Mouse (Mus musculus) small intestine, adult 2 months (tissue): ENCODE data around the gene Rhof. TPM values are rescaled to one million over a fixed set of nuclear protein-coding genes. Genes with fewer than 3 reads are reported as not detected.
A peak's percentile ranks its signal among the peaks of the same experiment; 100 is the strongest.

Source experiments
- H3K27ac ChIP-seq: fragments of 200-500 bp; 2 replicates; pipeline ENCODE4 v1.5.1; 2012; ENCODE audit warnings: low read depth, low read length, control low read depth, inconsistent platforms; ENCODE audit not compliant: insufficient read depth
- H3K27me3 ChIP-seq: fragments of 200-500 bp; 2 replicates; pipeline ENCODE4 v1.6.1; 2012; ENCODE audit warnings: mild to moderate bottlenecking, moderate library complexity, low read length, inconsistent platforms; ENCODE audit not compliant: control insufficient read depth, insufficient read depth
- H3K36me3 ChIP-seq: fragments of 200-500 bp; 2 replicates; pipeline ENCODE4 v1.6.1; 2012; ENCODE audit warnings: mild to moderate bottlenecking, low read length, control low read depth, inconsistent platforms; ENCODE audit not compliant: control insufficient read depth, insufficient read depth
- H3K4me1 ChIP-seq: fragments of 200-500 bp; 2 replicates; pipeline ENCODE4 v1.6.1; 2012; ENCODE audit warnings: low read length, inconsistent platforms, mixed read lengths; ENCODE audit not compliant: control insufficient read depth, insufficient read depth, insufficient read length
- H3K4me3 ChIP-seq: fragments of 200-500 bp; 2 replicates; pipeline ENCODE4 v1.5.1; 2012; ENCODE audit warnings: low read depth, mild to moderate bottlenecking, control low read depth, inconsistent platforms, low read length, moderate library complexity
- CTCF ChIP-seq: fragments of 200-500 bp; IDR thresholded peaks from 2 replicates; pipeline ENCODE4 v1.5.1; 2012; ENCODE audit warnings: low read depth, mild to moderate bottlenecking, control low read depth, inconsistent platforms, low read length, moderate library complexity, mixed read lengths; ENCODE audit not compliant: insufficient replicate concordance, insufficient read length; ENCODE audit errors: extremely low read depth
- POLR2A ChIP-seq: fragments of 200-500 bp; IDR thresholded peaks from 2 replicates; pipeline ENCODE4 v1.6.1; 2012; ENCODE audit warnings: low read depth, mild to moderate bottlenecking, control low read depth, inconsistent platforms, low read length, moderate library complexity
- WGBS: fragments of 180-500 bp; shearing (Covaris S2); methylation state at CpG from one replicate; pipeline ENCODE4 v1.1.7; 2018; 5-methylcytosine and 5-hydroxymethylcytosine counted together
- polyA plus RNA-seq: library from polyadenylated mRNA; depleted of rRNA; stranded (reverse); fragments of >200 nt; gene quantifications from 2 replicates; pipeline ENCODE4 v1.2.3, GENCODE M21; 2012

Rhof gene
- polyA plus RNA-seq, 1 experiment = 91.6 TPM

DNA sequence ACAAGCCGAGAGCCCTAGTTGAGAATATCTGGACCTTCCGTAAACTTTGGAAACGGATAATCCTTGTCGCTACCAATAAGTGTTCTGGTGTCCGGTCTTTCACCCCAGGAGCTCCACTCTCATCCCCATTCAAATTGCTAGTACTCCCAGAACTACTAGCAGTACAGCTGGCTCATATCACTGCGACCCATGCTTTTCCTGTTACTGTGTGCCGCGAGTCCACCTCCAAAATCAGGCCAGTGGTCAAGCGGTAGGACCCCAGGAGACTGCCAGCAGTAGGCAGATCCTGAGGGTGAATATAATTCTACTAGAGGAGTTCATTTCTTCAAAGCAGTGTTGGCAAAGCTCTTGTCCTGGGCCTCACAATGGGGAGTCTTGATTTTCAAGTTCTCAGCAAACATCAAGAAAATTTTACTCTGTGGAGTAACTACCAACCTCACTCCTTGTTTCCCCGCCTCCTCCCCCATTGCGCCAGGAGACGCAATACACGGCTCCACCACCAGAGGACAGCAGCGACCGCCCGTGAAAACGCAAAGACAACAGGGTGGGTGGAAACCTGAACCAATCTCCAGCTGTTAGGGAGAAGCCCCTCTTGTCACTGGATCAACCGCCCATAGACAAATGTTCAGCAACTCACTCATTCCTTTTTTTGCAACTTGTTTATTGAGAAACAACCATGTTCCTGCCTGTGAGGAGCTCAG lies 741 bp upstream of the Rhof start:
- Histone ChIP-seq H3K4me3 (no peak overlapping the region), H3K27me3 (no peaks in the 10 kb centered on the region), H3K36me3 (peaks cover 9% of the 10 kb centered on the region), H3K4me1 (peaks cover 30% of the 10 kb centered on the region), H3K27ac (peak overlapping the region; percentile 26; the same call in 1 of the 2 replicates)
- TF ChIP-seq CTCF (peak; percentile 99), POLR2A (no peak)
- 25% methylated on average over 18 of the region's 18 CpGs for WGBS

DNA sequence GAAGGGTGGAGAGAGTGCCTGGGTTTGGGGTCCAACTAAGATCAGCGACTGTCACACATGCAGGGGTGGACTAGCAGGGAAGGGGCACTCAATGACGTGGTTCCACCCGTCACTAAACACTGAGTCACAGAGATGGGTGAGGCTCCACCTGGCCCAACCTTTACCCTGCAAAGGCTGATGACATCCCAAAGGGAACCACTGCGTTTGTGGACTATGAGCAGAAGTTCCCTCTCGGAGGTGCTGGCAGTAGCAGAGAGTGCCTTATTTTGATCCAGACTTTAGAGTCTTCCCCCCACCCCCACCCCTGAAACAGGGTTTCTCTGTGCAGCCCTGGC lies 1.7 kb downstream of the Rhof start:
- H3K36me3 ChIP-seq = peaks cover 9% of the 10 kb centered on the region
- H3K4me1 ChIP-seq = peaks cover 22% of the 10 kb centered on the region
- WGBS = 31% methylated on average over 5 of the region's 5 CpGs
- H3K27ac ChIP-seq = peak overlapping the region; percentile 81
- H3K27me3 ChIP-seq = no peaks in the 10 kb centered on the region
- TF ChIP-seq POLR2A (no peak; the same call in 1 of the 2 replicates), CTCF (no peak)
- H3K4me3 ChIP-seq = peak overlapping the region; percentile 70

DNA sequence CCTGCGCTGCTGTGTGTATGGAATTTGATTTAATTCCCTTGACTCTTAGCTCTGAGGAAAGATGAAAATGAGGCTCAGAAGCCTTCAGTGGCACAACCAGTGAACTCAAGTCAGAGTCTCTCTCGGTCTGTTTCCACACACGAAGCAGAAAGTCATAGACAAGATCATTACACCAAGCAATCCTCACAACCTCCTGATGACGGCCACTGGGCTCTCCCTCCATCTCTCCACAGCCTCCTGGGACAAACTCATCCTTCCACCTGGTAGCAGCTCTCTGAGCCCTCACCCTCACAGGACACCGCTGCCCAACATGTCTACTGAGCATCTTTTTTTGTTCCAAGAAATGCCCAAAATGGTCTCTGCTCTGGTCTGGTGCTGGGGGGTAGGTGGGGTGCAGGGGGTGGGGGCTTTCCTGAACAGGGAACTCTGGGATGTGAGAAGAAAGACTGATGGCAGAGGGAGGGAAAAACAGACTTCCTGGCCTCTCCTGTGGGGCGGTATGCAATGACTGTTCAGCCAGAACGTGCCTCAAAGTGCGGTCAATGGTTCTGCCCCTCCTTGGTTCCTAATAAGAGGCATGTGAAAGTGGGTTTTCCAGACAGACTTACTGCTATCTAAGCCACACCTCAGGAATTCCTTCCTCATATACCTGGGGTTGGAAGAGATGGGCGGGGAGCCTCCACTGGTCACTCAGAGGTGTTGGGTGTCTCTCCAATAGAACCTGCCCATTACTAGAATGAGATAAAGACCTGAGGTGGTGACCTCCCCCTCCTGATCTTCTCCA lies 2.3 kb downstream of the Rhof start:
- Histone ChIP-seq H3K4me1 (peaks cover 22% of the 10 kb centered on the region), H3K27ac (peak overlapping the region; percentile 57), H3K36me3 (peaks cover 9% of the 10 kb centered on the region), H3K4me3 (peak overlapping the region; percentile 16; the same call in 1 of the 2 replicates), H3K27me3 (no peaks in the 10 kb centered on the region)
- TF ChIP-seq POLR2A = no peak
- no peak for TF ChIP-seq CTCF
- 69% methylated on average over 9 of the region's 9 CpGs for WGBS

DNA sequence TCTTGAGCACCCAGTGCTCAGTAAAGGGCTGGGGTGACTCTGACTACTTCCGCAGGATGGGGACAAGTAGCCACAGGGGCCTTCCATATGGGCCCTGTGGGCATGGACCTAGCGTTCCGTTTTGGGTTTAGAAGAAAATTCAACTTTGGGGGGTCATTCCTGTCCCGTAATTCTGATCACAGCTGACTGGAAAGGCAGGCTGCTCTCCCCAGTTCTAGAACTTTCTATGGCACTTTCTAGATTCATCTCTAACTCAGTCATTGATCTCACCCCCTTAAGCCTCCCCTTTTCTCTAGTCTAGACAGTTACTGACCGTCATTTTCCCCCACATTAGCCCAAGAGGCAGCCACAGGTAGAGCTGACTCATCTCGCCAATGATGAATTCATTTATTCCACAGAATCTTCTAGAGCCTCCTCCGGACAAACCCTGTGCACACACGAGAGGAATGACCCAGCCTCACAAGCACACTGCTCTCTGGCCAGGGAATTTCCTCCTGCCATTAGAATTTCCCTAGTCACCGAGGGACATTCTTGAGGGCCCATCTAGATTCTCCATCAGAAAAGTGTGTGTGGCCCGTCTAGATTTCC lies 3.2 kb downstream of the Rhof start:
- Histone ChIP-seq H3K27ac (peak overlapping the region; percentile 57), H3K4me3 (no peak overlapping the region; the same call in 1 of the 2 replicates), H3K4me1 (peaks cover 16% of the 10 kb centered on the region; the same call in 1 of the 2 replicates), H3K36me3 (peaks cover 7% of the 10 kb centered on the region), H3K27me3 (no peaks in the 10 kb centered on the region)
- 80% methylated on average over 10 of the region's 10 CpGs for WGBS
- TF ChIP-seq CTCF (no peak), POLR2A (no peak)

DNA sequence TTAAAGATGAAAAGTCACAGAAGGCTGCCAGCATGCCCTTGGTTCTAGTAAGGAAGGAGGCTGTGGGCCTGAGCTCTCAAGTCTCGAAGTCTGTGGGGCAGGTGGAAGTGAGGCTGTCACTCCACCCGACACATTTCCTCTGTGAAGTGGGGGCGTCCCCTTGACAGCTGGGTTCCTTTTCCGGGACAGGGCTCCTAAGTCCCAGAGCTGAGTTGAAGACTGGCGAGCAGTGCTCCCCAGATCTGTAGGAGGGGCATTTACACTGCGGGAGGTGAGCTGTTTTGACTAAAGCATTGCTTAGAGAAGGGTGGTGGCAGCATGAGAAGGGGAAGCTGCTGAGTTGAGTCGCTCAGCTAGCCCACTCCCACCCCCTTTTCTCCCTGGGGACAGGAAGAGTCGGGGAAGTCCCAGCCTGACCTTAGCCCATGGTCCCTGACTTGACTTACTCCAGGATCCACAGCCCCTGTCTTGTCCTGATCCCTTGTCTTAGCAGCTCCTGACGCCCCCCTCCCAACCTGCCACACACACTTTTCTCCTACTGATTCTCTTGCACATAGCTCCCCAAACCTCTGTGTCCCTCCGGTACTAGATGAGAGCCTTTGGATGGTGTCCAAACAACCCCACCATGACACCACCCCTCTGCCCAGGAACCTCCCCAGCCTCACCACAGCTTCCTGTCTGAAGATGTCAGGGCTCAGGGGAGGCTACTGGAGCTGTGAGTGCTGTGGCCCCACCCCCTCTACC lies 3.9 kb downstream of the Rhof start:
- Histone ChIP-seq H3K4me3 (peak overlapping the region; percentile 51), H3K27ac (peak overlapping the region; percentile 89), H3K27me3 (no peaks in the 10 kb centered on the region), H3K4me1 (peaks cover 14% of the 10 kb centered on the region; the same call in 1 of the 2 replicates), H3K36me3 (peaks cover 3% of the 10 kb centered on the region)
- WGBS = 74% methylated on average over 10 of the region's 10 CpGs
- no peak for TF ChIP-seq CTCF
- no peak for TF ChIP-seq POLR2A

DNA sequence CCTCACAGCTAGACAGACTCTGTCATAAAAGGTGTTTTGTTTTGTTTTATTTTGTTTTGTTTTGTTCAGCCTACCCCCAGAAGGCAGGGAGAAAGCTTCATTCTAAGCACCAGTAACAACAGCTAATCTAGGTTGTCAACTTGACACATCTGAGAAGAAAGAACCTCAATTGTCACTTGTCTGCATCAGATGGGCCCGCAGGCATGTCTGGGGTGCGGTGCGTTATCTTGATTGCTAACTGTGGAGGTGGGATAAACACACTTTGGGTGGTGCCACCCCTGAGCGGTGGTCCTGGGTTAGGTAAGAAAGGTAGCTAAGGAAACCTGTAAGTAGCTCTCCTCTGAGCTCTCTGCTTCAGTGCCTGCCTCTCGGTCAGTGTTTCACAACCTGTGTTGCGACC lies 5.5 kb downstream of the Rhof start:
- no peaks in the 10 kb centered on the region for H3K27me3 ChIP-seq
- H3K4me1 ChIP-seq = peaks cover 6% of the 10 kb centered on the region; the same call in 1 of the 2 replicates
- H3K4me3 ChIP-seq = no peak overlapping the region
- peaks cover 2% of the 10 kb centered on the region; the same call in 1 of the 2 replicates for H3K36me3 ChIP-seq
- WGBS = 86% methylated on average over 6 of the region's 6 CpGs
- TF ChIP-seq POLR2A = no peak
- H3K27ac ChIP-seq = no peak overlapping the region
